21 mouse cellular contexts compared by ENCODE assay signal in the genomic region with DNA sequence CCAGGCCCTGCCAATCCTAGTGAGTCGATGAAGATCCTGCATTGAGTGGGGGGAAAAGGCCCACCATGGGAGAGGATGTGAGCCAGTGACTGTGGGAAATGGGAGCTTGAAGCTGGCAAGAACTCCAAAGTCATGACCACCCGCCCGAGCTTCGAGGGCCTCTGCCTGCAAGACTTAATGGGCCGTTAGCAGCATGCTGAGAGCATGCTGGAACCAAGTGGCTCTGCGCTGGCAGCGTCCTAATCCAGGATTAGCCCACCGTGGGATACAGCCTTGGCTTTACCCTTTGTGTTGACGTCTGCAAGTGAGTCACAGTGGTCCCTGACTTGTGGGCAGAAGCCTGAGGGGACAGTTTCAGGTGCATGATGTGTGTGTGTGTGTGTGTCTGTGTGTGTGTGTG. TPM values are rescaled to one million over a fixed set of nuclear protein-coding genes. Genes with fewer than 3 reads are reported as not detected.
DNase-seq lines count a peak whose midpoint lies in the region; ATAC-seq lines count a peak whose summit lies in the region.
"Had no signal": no experiment of that assay in that cellular context is flagged by ENCODE, and none has a peak within 500 bp of the region (broad histone marks: within the 10 kb centered on the region; RNA-seq: fewer than 3 reads in every experiment).

No protein-coding gene starts in this region.

- no peaks in the 10 kb centered on the region for H3K36me3 ChIP-seq in hindbrain, embryonic 16.5 days (ENCODE audit: control insufficient read depth, insufficient read depth, low read length)
- no peaks in the 10 kb centered on the region for H3K36me3 ChIP-seq in hindbrain, embryonic 12.5 days
- H3K36me3 ChIP-seq in midbrain, embryonic 14.5 days (ENCODE audit: control insufficient read depth, insufficient read depth, low read length) = no peaks in the 10 kb centered on the region
- H3K36me3 ChIP-seq in midbrain, embryonic 15.5 days (replicated peaks) = no peaks in the 10 kb centered on the region
- H3K36me3 ChIP-seq: embryonic facial prominence, embryonic 15.5 days; forebrain, embryonic 10.5 days; heart, embryonic 12.5 days; hindbrain, embryonic 13.5 days had no signal

- no peaks in the 10 kb centered on the region for H3K27me3 ChIP-seq in hindbrain, embryonic 16.5 days (replicated peaks; ENCODE audit: control insufficient read depth, insufficient read depth, low read length)
- no peaks in the 10 kb centered on the region for H3K27me3 ChIP-seq in hindbrain, embryonic 12.5 days
- no peaks in the 10 kb centered on the region for H3K27me3 ChIP-seq in midbrain, embryonic 14.5 days (ENCODE audit: control insufficient read depth, insufficient read depth, low read length)
- no peaks in the 10 kb centered on the region for H3K27me3 ChIP-seq in midbrain, embryonic 15.5 days (replicated peaks)
- H3K27me3 ChIP-seq: embryonic facial prominence, embryonic 15.5 days; heart, embryonic 12.5 days; hindbrain, embryonic 13.5 days had no signal

- H3K27ac ChIP-seq in hindbrain, embryonic 16.5 days (ENCODE audit: low read depth, low read length) = no peak overlapping the region
- H3K27ac ChIP-seq in hindbrain, embryonic 12.5 days = no peak overlapping the region
- H3K27ac ChIP-seq in midbrain, embryonic 14.5 days (replicated peaks; ENCODE audit: low read depth, low read length) = no peak overlapping the region
- H3K27ac ChIP-seq in midbrain, embryonic 15.5 days = no peak overlapping the region
- H3K27ac ChIP-seq: embryonic facial prominence, embryonic 15.5 days; forebrain, embryonic 10.5 days; hindbrain, embryonic 13.5 days had no signal

- no peaks in the 10 kb centered on the region; the same call in 1 of the 2 replicates for H3K4me1 ChIP-seq in hindbrain, embryonic 16.5 days (ENCODE audit: control insufficient read depth, insufficient read depth, low read depth, low read length)
- peaks cover 15% of the 10 kb centered on the region for H3K4me1 ChIP-seq in hindbrain, embryonic 12.5 days
- peaks cover 7% of the 10 kb centered on the region for H3K4me1 ChIP-seq in midbrain, embryonic 14.5 days (ENCODE audit: control insufficient read depth, insufficient read depth, low read length)
- 0 out of 2 replicates have a peak, but pooled peaks cover 11% of the 10 kb centered on the region for H3K4me1 ChIP-seq in midbrain, embryonic 15.5 days
- H3K4me1 ChIP-seq: embryonic facial prominence, embryonic 15.5 days had no signal

- 32% methylated on average over 9 of the region's 9 CpGs for WGBS in hindbrain, embryonic 16.5 days
- WGBS in hindbrain, embryonic 12.5 days = 52% methylated on average over 9 of the region's 9 CpGs
- 26% methylated on average over 9 of the region's 9 CpGs for WGBS in midbrain, embryonic 14.5 days
- WGBS in midbrain, embryonic 15.5 days = 30% methylated on average over 9 of the region's 9 CpGs

- ATAC-seq in hindbrain, embryonic 16.5 days = peak; percentile 43; the same call in 1 of the 2 replicates
- no peak for ATAC-seq in hindbrain, embryonic 12.5 days (ENCODE audit: low FRiP score)
- no peak for ATAC-seq in midbrain, embryonic 14.5 days (ENCODE audit: low FRiP score, low TSS enrichment)
- no peak for ATAC-seq in midbrain, embryonic 15.5 days (replicated peaks)
- ATAC-seq: activated CD4-positive, CD25-positive, alpha-beta regulatory T cell, adult 4 months; forebrain, embryonic 14.5 days; inflammation-experienced regulatory T-cells, adult 6 months; intestine, postnatal 0 days had no signal

- peak; percentile 36 to 43 for DNase-seq in cerebellum, postnatal 14 days
- DNase-seq in cerebellum, adult 11-12 months = no peak
- peak; percentile 54 for DNase-seq in midbrain, embryonic 14.5 days
- peak; percentile 72 for DNase-seq in retina, postnatal 1 day
- DNase-seq in gastrocnemius, adult 18-20 months (ENCODE audit: low spot score) = no peak
- DNase-seq: adrenal gland, postnatal 14 days; cerebellum, adult 2 months; cerebellum, postnatal 36 days; gastrocnemius, postnatal 10 days had no signal

- H3K4me3 ChIP-seq in hindbrain, embryonic 16.5 days (ENCODE audit: low read length) = no peak overlapping the region
- no peak overlapping the region for H3K4me3 ChIP-seq in hindbrain, embryonic 12.5 days
- no peak overlapping the region for H3K4me3 ChIP-seq in midbrain, embryonic 14.5 days (replicated peaks; ENCODE audit: low read depth, low read length)
- H3K4me3 ChIP-seq in midbrain, embryonic 15.5 days = no peak overlapping the region
- H3K4me3 ChIP-seq: embryonic facial prominence, embryonic 15.5 days; erythroblast, embryonic 14.5 days; forebrain, embryonic 10.5 days; heart, embryonic 12.5 days; hindbrain, embryonic 13.5 days had no signal

- 0 out of 2 replicates have a peak, but pooled peaks cover 3% of the 10 kb centered on the region for H3K9me3 ChIP-seq in hindbrain, embryonic 16.5 days (ENCODE audit: control insufficient read depth, low read length)
- H3K9me3 ChIP-seq in hindbrain, embryonic 12.5 days (replicated peaks) = peaks cover 12% of the 10 kb centered on the region; the same call in 1 of the 2 replicates
- no peaks in the 10 kb centered on the region for H3K9me3 ChIP-seq in midbrain, embryonic 14.5 days (ENCODE audit: control insufficient read depth, low read length)
- H3K9me3 ChIP-seq in midbrain, embryonic 15.5 days = no peaks in the 10 kb centered on the region
- H3K9me3 ChIP-seq: embryonic facial prominence, embryonic 15.5 days had no signal

- no peak overlapping the region for H3K9ac ChIP-seq in hindbrain, embryonic 16.5 days (ENCODE audit: low read depth, low read length)
- H3K9ac ChIP-seq in hindbrain, embryonic 12.5 days = no peak overlapping the region
- no peak overlapping the region for H3K9ac ChIP-seq in midbrain, embryonic 14.5 days (replicated peaks; ENCODE audit: low read length)
- no peak overlapping the region for H3K9ac ChIP-seq in midbrain, embryonic 15.5 days
- H3K9ac ChIP-seq: embryonic facial prominence, embryonic 15.5 days; heart, embryonic 12.5 days; hindbrain, embryonic 13.5 days had no signal

- no peak overlapping the region for H3K4me2 ChIP-seq in hindbrain, embryonic 16.5 days (ENCODE audit: low read length)
- no peak overlapping the region for H3K4me2 ChIP-seq in hindbrain, embryonic 12.5 days (replicated peaks)
- no peak overlapping the region for H3K4me2 ChIP-seq in midbrain, embryonic 14.5 days (ENCODE audit: low read length)
- no peak overlapping the region for H3K4me2 ChIP-seq in midbrain, embryonic 15.5 days
- H3K4me2 ChIP-seq: embryonic facial prominence, embryonic 15.5 days; heart, embryonic 12.5 days; hindbrain, embryonic 13.5 days had no signal

RNA-seq across cellular contexts. Expression of a gene that starts 52.2 kb away (rescaled TPM):
- polyA plus RNA-seq in hindbrain, embryonic 16.5 days (2015; fragmentation: Nextera tagmentation; extraction: Ambion mirVana) = 21.6 and 44.7 TPM in 2 replicates
- 62.8 and 65.2 TPM in 2 replicates for polyA plus RNA-seq in hindbrain, embryonic 12.5 days (2016; fragmentation: Nextera tagmentation; extraction: Ambion mirVana)
- 62.6 and 76.4 TPM in 2 replicates for polyA plus RNA-seq in midbrain, embryonic 14.5 days (2014; fragmentation: Nextera tagmentation; extraction: Ambion mirVana)
- polyA plus RNA-seq in midbrain, embryonic 15.5 days (2015; fragmentation: Nextera tagmentation; extraction: Ambion mirVana) = 85.3 and 88.3 TPM in 2 replicates
- 10 to 100 TPM; 12.2 to 12.4 TPM for total RNA-seq in gastrocnemius, adult 18-20 months (2021)

Comparison
In these comparisons a context has a peak if more than half of its experiments do, and no peak if none do; other contexts are left out.
1. DNase-seq: peak in cerebellum, postnatal 14 days (2 of 2), midbrain, embryonic 14.5 days (single experiment) and retina, postnatal 1 day (single experiment); none in cerebellum, adult 11-12 months (single experiment) and gastrocnemius, adult 18-20 months (single experiment).